In genomic region chr7:60123086-60123624, GRCm38 (mm10) we compare ENCODE assay signal across 2 mouse cellular contexts. TPM values are rescaled to one million over a fixed set of nuclear protein-coding genes. Genes with fewer than 3 reads are reported as not detected.
"Had no signal": no experiment of that assay in that cellular context is flagged by ENCODE, and none has a peak within 500 bp of the region (broad histone marks: within the 10 kb centered on the region; RNA-seq: fewer than 3 reads in every experiment).

No protein-coding gene starts in this region.

RNA-seq across cellular contexts. Expression of gene Snrpn, which starts 16.9 kb away (rescaled TPM):
- total RNA-seq: monocyte, adult 5-6 weeks; neutrophil, adult 5-6 weeks had no signal
